Mouse (Mus musculus) T-helper 1 cell (primary cell): ENCODE measurements at regions not wholly inside any gene's neighbourhood (a gene's known extent, or its start where the extent isn't known, plus 50 kb on each side); places are given as distances from the start of the nearest gene placed in this dataset.

Source experiments
- in situ Hi-C: fragments of 300-600 bp; cut with MboI, MseI; formaldehyde crosslinking; loops from one replicate; pipeline ENCODE4 v1.15.1; 2025; ENCODE audit warnings: high pct_unique_total_duplicates

DNA sequence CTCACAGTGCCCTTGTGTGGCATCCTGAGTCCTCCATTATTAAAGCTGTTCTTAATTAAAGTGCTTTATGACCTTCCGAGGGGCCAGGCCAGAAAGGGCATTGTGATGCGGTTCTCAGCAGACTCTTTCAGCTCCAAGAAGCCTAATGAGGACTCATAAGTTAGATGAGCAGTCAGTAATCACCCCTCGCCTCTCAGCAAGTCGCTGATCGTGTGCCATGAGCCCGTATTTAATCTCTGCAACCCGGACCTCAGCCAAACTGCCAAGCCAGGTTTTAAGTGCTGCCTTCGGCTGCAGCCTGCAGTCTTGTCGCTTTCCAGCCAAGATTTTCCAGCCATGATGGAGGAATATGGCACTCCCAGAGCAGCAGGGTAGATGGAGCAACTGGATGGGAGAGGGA is 56.1 kb upstream of the Rbfox1 start:
- in situ Hi-C loops, result no loop called here

DNA sequence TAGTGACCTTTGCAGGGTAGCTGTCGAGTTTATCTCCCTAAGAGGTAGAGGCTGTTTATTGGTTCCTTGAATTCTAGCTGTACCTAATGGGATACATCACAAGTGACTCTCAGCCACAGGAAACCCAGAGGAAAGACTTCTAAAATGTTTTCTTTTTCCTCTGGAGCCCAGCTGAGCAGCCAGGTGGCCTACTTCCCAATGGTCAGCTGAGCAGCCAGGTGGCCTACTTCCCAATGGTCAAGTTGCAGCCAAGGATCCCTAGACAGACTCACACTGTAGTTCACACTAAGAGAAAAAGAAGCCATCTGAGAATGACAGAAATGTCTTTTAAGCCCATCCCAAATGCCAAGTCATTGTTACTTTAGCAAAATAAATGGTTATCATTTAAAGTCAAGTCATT is 61.8 kb upstream of the Rbfox1 start:
- in situ Hi-C loops, result no loop called here

DNA sequence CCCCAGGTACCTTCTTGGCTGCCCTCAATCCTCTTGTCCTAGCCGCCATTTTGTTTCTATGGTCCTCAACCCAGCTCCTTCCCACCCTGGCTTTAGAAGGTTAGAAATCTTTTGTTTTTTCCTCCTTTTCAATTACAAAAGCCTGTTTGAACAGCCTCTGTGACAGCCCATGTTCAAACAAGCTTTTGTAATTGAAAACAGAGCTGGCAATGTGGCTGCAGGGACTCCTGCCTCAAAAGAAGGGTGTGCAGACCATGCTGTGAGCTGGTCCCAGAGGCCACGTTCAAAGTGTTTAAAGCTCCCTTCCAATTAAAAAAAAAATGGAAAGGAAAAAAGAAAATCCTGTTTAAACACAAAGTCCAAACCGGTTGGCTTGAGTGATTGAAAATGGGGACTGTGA is 68.0 kb upstream of the Rbfox1 start:
- in situ Hi-C loops, result no loop called here

DNA sequence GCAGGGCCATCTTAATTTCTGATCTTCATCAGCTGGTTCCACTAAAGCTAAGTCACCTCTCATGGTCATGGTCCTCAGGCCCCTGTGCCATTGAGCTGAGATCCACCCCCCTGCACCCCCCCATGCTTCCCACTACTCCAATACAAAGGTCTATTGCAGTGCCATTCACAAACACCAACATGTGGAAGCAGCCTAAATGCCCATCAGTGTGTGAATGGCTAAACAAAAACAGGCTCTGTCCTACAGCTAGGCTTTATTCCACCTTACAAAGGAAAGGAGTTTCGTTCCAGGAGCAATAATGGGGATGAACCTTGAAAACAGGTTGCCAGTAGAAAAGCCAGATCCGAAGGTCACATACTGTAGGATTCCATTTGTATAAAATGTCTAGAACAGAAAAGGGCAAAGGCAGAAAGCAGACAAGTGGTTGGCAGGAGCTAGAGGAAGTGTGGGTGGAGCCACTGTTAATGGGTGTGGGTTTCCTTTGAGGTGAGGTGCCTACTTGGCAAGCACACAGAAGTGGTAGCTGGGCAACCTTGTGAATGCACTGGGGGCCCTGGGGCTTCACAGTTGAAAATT is 72.8 kb upstream of the Rbfox1 start:
- in situ Hi-C loops, result no loop called here

DNA sequence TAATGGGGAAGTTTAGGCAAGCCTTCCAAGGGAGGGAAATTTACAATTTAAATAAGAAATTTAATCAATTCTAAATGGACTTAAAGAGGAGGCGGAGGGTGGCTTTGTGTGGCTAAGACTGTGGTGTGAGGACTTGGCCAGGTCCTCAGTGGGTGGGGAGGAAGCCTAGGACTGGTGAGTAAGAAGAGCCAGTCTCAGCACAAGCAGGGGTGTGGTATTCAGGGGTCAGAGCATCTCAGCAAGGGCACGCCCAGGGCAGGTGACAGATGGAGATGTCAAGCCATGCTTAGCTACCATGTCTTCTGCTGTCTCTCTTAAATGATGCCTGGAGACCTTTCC is 73.5 kb upstream of the Rbfox1 start:
- in situ Hi-C loops, result no loop called here

DNA sequence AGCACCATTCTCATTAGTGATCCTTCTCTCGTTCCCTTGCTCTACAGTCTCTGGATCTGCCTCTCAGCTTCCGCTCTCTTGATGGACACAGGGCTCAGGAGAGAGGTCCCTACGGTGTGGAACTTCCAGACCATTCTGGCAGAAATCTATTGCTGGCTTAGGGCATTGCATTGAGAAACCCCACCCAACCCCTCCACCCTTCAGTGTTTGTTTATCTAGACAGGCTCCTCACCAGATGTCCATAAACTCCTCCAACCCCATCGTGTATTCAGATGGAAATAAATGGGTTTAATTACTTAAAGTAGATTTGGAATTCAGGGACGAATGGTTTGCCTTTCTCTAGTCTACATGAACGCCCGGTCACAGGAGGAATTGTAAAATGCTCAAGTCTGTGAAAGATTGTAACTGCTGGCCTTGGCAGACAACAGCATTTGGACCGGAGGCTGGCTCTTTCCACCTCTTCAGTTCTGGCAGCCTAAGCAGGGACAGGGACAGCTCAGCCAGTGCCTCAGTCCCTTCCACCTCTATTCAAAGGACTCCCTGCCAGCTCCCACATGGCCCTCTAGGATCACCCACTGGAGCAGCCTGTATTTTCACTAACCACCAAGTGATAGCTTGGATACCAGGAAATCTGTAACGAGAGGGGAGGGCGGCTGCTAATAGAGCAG is 74.0 kb upstream of the Rbfox1 start:
- in situ Hi-C loops, result no loop called here

DNA sequence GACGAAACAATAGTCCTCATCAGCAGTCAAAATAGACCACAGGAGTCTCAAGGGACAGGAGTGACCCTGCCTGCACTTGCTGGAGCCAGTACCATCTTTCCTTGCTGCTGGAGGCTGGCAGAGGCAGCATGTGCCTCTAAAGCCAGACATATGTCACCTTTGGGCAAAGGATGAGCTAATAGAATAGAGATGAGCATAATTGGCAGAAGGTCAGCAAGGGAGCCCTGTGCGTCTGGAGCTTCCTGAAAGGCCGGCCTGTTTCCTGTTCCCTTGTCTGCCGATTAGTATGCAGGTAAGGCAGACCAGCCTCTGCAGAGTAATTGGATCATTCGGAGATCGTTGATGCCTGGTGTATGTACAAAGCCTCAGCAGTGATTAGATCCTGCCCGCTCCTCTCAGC is 87.0 kb upstream of the Rbfox1 start:
- in situ Hi-C loops, result no loop called here

DNA sequence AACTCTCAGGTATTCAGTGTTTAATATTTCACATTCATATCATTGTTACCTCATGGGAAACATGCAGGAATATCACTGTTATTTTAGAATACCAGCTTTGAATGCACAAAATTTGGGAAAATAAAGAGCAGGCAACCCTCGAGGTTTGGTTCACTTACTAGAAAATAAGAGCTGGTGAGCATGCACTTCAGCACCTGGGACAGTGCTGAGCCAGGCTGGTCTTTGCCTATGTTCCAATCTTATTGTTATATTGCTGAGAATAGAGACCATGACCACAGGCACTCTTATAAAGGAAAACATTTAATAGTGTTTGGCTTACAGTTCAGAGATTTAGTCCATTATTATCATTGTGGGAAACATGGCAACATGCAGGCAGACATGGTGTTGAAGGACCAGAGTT is 92.9 kb upstream of the Rbfox1 start:
- in situ Hi-C loops, result no loop called here

DNA sequence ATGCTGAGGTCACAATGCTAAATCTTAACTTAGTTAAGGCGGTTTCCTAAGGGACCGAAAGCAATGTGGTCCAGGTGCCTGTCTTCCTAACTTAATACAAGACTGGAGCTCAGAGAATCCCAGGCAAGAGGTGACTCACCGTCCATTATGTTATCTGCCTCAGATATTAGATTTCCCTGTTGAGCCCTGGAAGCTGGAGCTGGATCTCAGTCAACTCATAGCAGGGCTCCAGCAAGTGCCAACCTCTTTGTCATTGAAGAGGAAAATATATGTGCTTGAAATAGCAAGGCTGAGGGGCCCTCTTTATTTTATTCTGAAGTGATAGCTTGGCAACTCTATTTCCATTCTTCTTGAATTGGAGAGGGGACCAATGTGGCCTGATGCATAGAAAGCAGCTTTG is 95.0 kb upstream of the Rbfox1 start:
- in situ Hi-C loops, result no loop called here

DNA sequence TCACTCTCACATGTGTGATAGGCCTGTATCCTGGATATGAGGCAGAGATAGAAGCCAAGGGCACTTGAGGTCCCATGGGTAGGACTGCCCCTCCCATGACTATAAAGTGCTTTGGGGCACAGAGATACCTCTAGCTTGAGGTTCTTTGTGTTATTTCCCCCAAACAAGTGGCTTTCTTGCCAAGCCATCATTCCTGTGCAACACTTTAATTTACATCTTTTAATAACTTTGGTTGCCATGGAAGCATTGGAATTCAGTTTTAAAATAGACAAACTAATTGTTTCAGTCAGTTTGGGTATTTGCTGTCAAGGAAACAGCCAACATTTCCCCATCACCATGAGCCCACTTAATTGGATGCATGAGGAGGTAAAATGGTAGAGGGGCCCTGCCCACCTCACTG is 97.9 kb upstream of the Rbfox1 start:
- in situ Hi-C loops, result no loop called here

DNA sequence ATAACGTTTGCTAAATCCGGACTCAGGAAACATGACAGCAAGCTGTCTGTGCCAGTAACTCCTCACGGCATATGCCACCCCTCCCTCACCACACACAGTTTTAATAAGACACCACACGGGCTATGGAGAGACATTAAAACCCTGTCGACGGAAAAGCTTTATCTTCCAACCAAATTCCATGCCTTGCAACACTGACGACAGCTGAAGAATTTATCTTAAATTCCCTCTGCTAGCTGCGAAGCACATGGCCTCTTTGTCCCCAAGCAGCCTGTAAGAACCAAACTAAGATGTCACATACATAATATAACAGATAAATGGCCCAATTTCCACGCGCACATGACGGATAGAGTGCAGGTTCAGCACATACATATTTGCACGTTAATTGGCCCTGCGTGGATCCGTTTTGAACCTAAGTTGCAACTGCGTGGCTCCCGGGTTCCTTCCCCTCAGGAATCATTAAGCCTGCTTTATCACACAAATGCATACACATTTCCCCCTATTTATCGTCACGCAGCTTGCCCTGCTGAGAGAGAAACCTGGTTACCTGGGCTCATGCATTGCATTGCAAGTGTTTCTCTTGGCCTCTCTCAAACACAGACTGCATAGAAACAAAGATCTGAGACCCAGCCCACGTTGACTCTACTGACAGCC is 118.3 kb upstream of the Rbfox1 start:
- in situ Hi-C loops, result no loop called here

DNA sequence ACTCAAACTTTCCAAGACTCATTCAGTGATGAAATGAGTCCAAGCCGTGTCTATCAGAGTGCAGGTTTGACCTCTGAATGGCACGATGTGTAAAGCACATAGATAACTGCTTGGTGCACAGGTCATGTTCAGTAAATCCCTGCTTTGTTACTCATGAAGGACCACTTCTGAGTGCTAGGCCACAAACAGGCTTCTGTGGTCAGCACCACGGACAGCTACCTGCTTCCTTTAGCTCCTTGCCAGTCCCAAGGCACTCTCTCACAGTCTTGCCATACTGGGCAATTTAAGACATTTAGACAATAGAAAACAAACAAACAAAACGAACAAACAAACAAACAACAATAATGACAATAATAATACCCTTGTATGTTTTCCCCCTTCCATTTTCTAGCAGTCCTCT is 120.0 kb upstream of the Rbfox1 start:
- in situ Hi-C loops, result no loop called here

DNA sequence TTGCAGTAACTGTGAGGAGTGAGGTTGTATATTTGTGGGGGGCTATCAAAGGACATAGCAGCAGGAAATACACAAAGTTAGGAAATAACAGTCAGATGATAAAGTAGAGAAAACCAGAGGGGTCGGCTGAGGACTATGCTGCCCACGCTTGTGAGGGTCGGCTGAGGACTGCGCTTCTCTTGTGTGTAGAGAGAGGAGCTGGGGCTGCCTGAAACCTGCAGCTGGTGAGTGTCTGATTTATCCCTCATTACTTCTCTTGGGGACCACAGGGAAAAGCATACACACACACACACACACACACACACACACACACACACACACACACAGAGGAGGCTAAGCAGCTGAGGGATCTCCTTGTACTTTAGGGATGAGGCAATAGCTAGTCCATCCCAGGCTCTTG is 124.3 kb upstream of the Rbfox1 start:
- in situ Hi-C loops, result no loop called here

DNA sequence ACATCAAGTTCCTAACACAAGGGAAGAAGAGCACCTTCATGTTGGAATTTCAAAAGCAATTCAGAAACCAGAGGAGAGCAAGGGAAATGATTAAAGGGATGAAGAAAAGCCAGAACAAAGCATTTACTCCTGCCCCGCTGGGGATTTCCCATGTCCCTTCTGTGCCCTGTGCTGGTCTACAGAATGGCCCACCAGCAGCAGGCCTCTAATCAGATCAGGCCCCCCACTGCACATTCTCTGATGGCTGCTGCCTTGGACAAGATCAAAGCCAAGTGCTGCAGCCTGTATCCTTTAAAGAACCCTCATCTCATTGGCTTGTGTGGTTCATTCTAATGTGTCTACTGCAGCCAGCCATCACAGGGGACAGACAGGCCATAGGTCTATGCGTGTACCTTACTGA is 126.1 kb upstream of the Rbfox1 start:
- in situ Hi-C loops, result loop anchor here (10.0 kb wide), 1 partner anchor 934 kb away; no protein-coding TSS in a partner anchor

DNA sequence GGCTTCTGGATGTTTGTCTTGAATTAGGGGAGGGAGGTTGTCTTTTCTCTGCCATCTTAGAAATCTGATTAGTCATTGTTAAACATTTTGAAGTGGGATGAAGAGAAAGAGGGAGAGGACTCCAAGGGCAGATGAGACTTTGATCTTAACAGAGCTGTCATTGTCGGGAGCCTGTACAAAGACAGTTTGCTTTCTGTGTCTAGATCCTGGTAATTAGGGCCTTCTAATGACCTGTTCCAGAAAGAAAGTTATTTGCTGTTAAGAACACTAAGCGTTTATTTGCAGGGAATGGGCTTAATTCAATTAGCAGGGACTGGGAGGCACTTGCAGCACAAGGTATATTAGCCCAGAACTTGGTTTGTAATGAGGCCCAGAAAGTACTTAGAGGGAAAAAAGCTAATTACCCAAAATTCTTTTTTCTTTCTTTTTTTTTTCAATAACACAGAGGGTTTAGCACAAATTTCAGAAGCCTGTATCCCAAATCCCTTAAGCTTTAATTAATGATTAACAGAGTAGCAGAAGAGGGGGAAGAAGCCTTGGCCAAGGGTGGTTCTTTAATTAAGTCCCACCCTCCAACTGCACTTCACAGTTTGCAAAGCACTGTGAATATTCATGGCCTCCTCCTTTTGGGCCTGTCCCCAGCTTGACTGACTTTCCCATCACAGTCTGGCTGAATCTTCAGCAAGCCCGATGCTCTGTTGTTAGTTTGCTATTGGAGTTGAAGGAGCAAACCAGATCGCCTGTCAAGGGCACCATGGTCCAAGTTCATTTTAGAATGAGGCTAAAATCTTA is 142.2 kb upstream of the Rbfox1 start:
- in situ Hi-C loops, result no loop called here

DNA sequence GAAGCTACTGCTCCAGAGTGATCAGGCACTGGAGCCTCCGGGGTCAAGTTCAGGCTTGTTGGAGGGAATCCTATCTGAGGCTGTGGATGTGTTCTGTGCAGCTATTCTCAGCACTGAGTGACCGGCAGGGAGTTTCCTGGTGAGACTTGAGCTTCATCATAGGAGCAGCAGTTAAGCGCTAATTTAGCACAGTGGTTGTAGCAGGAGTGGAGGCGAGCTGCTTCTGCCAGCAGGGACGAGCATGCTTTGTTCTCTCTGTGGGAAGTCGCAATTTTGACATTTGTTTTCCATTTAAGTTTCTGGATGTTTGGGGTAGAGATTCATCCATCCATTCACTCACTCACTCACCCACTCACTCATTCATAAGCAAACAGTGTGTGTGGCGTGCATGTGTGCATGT is 144.4 kb upstream of the Rbfox1 start:
- in situ Hi-C loops, result no loop called here

DNA sequence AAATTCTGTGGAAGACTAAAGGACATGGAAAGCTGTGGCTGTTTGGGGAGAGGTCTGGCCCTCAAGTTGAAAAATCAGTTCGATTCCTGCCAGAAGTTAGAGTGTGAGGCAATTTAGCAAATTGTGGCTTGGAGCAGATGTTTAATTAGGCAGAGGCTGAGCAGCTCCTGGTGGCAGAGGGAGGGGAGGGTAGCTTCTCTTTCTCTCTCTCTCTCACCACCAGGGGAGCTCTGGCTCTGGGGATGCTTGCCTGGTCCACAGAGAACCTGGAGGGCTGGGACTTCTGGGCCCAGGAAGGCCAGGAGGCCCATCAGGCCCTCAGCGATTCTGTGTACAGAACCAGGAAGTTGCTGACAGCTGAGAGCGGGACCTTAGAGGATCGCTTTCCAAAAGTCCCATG is 151.5 kb upstream of the Rbfox1 start:
- in situ Hi-C loops, result no loop called here

DNA sequence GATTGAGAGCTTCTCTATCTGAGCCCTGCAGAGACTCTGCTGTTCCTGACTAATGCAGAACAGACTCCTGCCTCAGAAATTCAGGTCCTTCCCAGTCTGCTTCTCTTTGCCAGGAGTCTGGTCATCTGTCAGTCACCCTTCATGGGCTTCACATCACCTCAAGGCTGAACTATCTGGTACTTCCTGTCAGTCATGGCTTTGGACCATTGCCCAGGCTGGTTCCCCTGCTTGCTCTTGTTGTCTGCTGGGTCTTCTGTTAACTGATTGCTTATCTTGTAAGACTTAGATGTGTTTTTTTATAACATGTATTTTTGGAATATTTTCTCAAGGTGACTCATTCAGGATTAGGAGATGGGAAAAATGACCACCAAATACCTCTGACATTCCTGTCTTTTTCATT is 162.6 kb upstream of the Rbfox1 start:
- in situ Hi-C loops, result no loop called here

DNA sequence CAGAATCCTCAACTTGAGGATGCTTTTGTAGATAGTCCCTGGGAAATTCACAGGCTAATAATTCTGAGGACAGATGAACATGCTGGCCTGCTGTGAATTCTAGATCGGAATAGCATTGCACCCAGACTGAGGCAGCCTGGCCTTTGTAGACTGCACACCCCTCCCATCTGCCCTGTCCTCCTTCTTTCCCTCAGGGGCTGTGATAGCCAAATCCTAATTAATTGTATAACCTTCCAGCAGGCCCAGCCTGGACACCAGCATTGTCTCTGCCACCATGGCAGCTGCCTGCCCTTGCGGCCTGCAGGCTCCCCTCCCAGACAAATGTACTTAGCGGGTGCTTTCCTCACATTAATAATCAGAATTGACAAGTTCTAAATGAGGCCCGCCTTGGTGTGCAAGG is 171.7 kb upstream of the Rbfox1 start:
- in situ Hi-C loops, result no loop called here

DNA sequence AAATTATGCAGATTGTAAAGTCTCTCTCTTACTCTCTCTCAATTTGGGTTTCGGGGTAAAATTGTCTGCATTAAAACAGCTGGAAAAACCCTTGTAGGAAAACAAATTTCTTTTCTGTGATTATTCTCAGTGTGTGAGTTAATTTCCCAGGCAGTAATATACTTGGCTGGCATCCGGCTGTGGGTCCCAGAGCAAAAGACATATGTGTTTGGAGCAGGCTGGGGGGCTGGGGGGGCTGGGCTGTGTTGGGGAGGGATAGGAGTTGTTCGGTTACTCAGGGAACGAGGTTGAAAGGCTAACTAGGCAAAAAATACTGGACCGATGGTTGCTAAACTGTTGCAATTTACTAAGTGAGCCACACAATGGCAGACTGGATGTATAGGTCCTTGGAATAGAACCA is 175.3 kb upstream of the Rbfox1 start:
- in situ Hi-C loops, result no loop called here

DNA sequence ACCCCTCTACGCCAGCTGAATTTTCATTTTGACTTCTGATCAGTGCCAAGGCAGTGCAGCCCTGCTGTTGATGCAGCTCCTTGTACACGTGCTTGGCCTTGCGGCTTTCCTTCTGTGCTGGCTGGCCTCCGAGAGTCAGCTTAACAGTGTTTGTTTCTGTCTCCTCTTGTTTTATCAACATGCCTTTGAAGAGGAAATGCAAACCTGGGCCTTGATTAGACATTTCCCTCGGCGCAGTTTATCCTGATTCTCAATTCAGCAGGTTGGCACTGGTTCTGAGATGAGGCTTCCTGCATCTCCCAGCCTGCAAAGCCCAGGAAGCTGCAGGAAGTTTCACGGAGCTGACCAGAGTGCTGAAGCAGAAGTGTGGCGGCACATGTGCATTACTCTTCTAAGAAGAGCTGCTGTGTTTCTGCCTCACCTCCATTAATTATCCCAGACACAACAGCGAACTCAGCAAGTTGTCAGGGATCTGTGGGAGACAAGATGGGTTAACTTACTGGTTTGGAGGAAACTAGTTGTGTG is 184.4 kb upstream of the Rbfox1 start:
- in situ Hi-C loops, result no loop called here

DNA sequence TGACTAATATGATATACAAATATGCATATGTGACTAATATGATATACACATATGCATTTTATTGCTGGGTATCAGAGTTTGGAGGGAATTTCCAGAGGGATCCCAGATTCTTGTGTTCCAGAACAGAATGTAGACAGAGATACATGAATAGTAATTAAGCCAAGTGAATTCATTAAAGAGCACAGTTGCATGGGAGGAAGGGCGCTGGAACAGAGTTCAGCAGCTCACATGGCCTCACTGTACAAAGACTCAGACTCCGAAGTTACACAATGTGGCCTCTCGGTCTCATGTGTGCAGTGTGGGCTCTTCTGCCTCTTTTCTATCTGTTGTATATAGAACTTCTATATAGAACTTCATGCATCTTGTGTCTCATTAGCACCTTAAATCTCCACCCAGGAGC is 196.8 kb upstream of the Rbfox1 start:
- in situ Hi-C loops, result no loop called here
